Mouse (Mus musculus) CH12.LX (cell line): ENCODE results near the gene Mansc1.

Experiments used
- CTCF ChIP-seq, 2 experiments: IDR thresholded peaks in 1 of 2; conservative IDR thresholded peaks in 1 of 2; 2 replicates each; pipeline ENCODE4 v1.5.1; 2011 to 2012; ENCODE audit warnings: low read depth in 2 of 2, low read length in 2 of 2, improper control_type of control experiment in 1 of 2, inconsistent platforms in 1 of 2, mild to moderate bottlenecking in 1 of 2, moderate library complexity in 1 of 2
- EP300 ChIP-seq: IDR thresholded peaks from 2 replicates; pipeline ENCODE4 v1.6.1; 2011; ENCODE audit warnings: low read length, improper control_type of control experiment
- JUN ChIP-seq: IDR thresholded peaks from 2 replicates; pipeline ENCODE4 v1.6.1; 2011; ENCODE audit warnings: low read depth, mild to moderate bottlenecking, low read length, improper control_type of control experiment, moderate library complexity; ENCODE audit not compliant: insufficient read depth
- NRF1 ChIP-seq: IDR thresholded peaks from 2 replicates; pipeline ENCODE4 v1.6.1; 2014; ENCODE audit warnings: low read depth, mild to moderate bottlenecking, inconsistent platforms, low read length, improper control_type of control experiment, moderate library complexity
- TBP ChIP-seq: conservative IDR thresholded peaks from 2 replicates; pipeline ENCODE4 v1.6.1; 2011; ENCODE audit warnings: low read depth, low read length, improper control_type of control experiment

DNA sequence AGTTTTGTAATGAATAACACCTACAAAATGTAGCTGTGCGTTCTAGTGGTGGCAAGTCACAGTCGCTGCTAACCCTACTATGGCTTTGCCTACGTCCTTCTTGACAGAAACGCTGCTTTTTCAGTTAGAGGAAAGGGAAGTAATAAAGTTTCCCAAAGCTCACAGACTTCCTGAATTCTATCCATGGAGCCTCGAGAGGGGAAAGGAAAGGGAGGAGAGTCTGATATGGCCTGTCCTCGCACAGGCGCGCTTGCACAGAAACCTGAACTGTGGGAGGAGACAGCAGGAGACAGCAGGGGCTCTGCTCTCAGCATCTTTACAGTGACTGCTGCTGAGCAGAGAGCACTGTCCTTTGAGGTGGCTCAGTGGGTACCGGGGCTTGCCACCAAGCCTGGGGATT is 1.8 kb downstream of the Mansc1 start:
- TF ChIP-seq EP300 = no peak
- TF ChIP-seq NRF1 = no peak
- no peak for TF ChIP-seq JUN
- no peak for TF ChIP-seq CTCF (conservative IDR thresholded peaks at IDR 0.05 in 1 of 2, IDR thresholded peaks at IDR 0.05 in 1 of 2; ENCODE audit: low read depth in 2 of 2, low read length in 2 of 2)
- TF ChIP-seq TBP = no peak
